Mouse (Mus musculus) left cerebral cortex, adult 2 months (tissue): ENCODE data around the gene Adgre5. TPM values are rescaled to one million over a fixed set of nuclear protein-coding genes. Genes with fewer than 3 reads are reported as not detected.
A peak's percentile ranks its signal among the peaks of the same experiment; 100 is the strongest.

Source experiments
- DNase-seq, 2 experiments: peaks; one replicate each; pipeline ENCODE4 v3.0.0; 2021 to 2022; ENCODE audit warnings: low spot score in 2 of 2, mixed read lengths in 1 of 2; ENCODE audit errors: extremely low spot score in 1 of 2
- H3K27ac ChIP-seq: fragments of 200-600 bp; 2 replicates; pipeline ENCODE4 v1.8.1; 2022
- H3K4me3 ChIP-seq: fragments of 200-600 bp; 2 replicates; pipeline ENCODE4 v1.8.1; 2022
- CTCF ChIP-seq: fragments of 200-600 bp; IDR thresholded peaks from 2 replicates; pipeline ENCODE4 v1.8.1; 2022; ENCODE audit warnings: antibody characterized with exemption, mild to moderate bottlenecking, moderate library complexity
- intact Hi-C: fragments of 180-260 bp; cut with DNase I; formaldehyde crosslinking; loops from one replicate; pipeline ENCODE4 v1.15.1; 2025
- total RNA-seq, 2 experiments: library from RNA; stranded (reverse); gene quantifications; 2 replicates each; pipeline ENCODE4 v1.2.3; 2021

Adgre5 gene
- total RNA-seq, 2 experiments from 2014 or later: 8.9 to 11.5 TPM

DNA sequence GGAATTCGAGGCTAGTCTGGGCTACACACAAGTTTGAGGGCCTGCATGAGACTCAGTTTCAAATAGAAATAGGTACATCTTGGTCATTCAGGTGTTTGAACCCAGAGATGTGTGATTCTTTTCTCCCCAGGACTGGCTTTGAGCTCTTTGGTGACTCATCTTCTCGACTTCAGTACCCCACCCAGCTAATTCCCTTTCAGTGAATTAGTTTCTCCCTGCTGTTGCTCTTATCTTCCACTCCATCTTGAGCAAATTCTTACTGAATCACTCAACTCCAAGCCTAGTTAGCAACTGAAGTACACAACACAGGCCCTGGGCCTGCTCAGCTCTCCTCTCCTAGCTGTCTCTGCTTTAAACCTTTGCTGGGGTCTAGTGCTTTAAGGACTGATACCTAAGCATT, 24.6 kb downstream of the Adgre5 start:
- no peak for DNase-seq
- no peak for TF ChIP-seq CTCF
- no peak overlapping the region for H3K27ac ChIP-seq
- H3K4me3 ChIP-seq: no peak overlapping the region
- intact Hi-C loops: no loop called here

DNA sequence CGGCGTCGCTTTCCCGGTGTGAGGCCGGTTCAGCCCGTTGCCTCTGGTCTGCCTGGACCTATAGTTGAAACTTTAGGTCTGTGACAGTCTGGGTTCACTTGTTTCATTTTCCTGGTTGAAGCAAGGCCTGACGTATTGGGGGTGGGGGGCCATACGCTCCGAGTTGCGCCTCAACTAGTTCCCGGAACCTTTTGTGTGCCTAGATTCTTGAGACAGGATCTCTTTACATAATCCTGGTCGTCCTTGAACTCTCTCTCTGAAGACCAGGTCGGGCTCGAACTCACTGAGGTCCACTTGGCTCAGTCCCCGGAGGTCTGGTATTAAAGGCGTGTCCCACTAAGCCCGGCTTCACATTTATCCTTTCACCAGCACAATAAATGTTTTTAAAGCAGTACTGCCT, 25.4 kb downstream of the Adgre5 start:
- intact Hi-C loops: no loop called here
- TF ChIP-seq CTCF: no peak
- peak overlapping the region; percentile 95 for H3K4me3 ChIP-seq
- peak overlapping the region; percentile 96 for H3K27ac ChIP-seq
- no peak for DNase-seq

DNA sequence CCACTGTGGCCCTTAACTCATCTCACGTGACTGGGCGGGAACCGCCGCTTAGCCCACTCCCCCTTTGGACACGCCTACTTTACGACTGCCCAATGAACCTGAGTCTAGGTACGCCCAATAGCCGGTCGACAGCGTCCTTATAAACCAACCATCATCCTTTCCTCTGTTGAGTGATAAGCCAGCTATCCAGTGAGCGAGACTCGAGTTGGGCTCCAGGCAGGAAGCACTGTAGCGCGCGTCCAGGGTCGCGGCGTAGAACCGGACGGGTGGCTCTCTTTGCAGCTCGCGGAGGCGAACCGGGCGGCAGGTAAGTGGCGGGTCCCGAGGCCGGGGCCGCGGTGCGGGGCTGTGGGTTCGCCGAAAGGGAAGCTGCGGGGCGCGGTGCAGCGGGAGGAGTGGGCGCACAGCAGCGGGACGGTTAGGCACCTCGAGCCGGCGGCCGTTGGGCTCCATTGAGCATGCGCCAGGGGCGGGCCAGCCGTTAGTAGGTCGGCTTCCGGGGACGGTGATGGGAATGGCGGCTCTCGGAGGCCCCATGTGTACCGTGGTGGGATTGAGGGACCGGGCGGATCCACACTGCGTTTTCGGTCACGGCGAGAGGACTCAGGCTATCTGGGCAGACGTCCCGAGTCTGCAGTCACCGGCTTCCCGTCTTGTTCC, 26.0 kb downstream of the Adgre5 start, which contains the start of gene Ddx39:
TSS of gene Ddx39 (plus strand) at position 147 of the 660 bp plus-strand sequence.
- H3K4me3 ChIP-seq: peak within 1 kb of the TSS; percentile 95
- peak; percentile 91 to 94 for DNase-seq
- intact Hi-C loops: no loop called here
- H3K27ac ChIP-seq: peak within 1 kb of the TSS; percentile 96
- no peak; the same call in 1 of the 2 replicates for TF ChIP-seq CTCF

DNA sequence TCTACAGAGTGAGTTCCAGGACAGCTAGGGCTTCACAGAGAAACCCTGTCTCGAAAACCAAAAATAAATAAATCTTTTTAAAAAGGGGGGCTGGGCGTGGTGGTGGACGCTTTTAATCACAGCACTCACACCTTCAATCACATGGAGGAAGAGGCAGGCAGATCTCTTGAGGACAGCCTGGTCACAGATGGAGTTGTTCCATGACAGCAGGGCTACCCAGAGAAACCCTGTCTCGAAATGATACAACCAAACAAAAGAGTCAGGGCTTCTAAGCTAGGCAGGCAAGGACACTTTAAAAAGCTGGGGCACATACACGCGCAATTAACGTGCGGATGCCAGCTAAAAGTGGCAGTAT, 26.5 kb downstream of the Adgre5 start:
- DNase-seq: no peak
- Histone ChIP-seq H3K27ac (peak overlapping the region; percentile 77), H3K4me3 (peak overlapping the region; percentile 95)
- intact Hi-C loops: no loop called here
- no peak for TF ChIP-seq CTCF

DNA sequence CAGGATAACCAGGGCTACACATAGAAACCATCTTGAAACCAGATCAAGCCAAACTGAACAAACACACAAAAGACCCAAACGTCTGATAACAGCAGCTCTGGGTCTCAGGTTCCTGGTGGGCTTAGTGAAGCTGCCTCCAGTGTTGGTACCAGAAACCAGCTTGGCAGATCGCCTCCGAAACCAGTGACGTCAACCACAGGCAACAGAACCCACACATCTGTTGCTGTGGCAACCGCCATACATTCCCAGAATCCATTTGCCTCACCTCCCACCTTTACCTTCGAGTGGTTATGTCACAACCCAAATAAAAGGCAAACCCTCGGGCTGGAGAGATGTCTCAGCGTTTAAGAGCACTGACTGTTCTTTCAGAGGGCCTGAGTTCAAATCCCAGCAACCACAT, 33.6 kb downstream of the Adgre5 start:
- no peak for TF ChIP-seq CTCF
- intact Hi-C loops: no loop called here
- DNase-seq: peak in 1 of 2 experiments; percentile 60
- 0 out of 2 replicates have a peak overlapping the region, but pooled peaks have one; percentile 28 for H3K27ac ChIP-seq
- H3K4me3 ChIP-seq: no peak overlapping the region

DNA sequence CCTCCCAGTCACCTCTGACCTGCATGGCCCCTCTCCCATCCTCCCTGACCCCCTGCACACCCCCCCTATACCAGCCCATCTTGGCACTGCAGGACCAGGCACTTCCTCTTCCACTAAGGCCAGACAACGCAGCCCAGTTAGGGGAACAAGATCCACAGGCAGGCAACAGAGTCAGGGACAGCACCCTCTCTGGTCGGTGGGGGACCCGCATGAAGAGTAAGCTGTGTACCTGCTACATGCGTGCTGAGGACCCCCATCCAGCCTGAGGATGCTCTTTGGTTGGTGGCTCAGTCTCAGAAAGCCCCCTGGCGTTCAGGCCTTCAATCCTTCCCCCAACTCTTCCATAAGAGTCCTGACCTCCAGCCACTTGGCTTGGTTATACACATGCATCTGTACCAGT, 34.7 kb downstream of the Adgre5 start:
- Histone ChIP-seq H3K4me3 (no peak overlapping the region), H3K27ac (no peak overlapping the region)
- no peak for DNase-seq
- no peak for TF ChIP-seq CTCF
- intact Hi-C loops: no loop called here

DNA sequence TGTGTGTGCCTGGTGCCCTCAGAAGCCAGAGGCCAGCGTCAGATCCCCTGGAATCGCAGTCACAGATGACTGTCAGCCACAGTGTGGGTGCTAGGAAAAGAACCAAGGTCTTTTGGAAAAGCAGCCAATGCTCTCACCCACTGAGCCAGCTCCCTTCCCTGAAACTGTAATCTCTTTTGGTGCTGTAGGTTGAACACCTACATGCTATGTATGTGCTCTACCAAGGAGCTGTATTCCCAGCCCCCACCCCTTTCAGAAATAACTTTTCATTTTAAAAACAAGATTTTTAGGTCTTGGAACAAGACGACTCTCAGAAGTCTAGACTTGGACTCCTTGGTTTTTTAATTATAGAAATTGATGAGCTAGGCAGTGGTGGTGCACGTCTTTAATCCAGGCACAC, 37.7 kb downstream of the Adgre5 start:
- DNase-seq: no peak

DNA sequence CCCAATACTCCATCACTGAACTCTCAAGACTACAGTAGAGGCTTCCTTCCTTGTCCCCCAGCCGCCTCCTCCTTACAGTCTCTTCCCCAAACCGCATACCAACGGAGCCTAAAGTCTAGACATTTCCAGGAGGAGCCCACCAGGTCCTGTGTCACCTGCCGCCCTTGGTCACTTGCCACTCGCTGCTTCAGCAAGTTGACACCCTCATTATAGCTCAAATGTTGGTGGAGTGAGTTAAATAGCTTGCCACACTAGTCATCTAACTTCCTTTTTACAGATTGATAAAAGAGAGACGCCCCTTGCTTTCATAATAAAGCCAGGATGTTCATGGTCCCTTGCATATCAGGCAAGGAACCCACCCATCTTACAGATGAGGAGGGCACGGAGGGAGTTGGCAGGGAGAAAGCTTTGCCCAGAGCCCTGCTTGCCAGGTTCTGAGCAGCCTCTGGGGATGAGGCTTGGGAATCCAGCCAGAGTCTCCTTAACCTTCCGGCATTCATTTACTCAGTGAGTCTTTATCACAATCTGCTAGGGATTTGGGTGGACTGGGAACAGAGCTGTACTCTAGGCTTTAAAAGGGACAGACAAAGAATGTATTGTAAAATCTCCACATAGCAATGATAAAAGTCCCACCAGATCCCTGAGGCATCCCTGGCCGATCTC, 40.6 kb downstream of the Adgre5 start:
- no peak for DNase-seq

More for the DNA sequence above, 37.7 kb downstream of the Adgre5 start:
- no peak for TF ChIP-seq CTCF
- Histone ChIP-seq H3K4me3 (no peak overlapping the region), H3K27ac (peak overlapping the region; percentile 22; the same call in 1 of the 2 replicates)
- intact Hi-C loops: no loop called here

DNA sequence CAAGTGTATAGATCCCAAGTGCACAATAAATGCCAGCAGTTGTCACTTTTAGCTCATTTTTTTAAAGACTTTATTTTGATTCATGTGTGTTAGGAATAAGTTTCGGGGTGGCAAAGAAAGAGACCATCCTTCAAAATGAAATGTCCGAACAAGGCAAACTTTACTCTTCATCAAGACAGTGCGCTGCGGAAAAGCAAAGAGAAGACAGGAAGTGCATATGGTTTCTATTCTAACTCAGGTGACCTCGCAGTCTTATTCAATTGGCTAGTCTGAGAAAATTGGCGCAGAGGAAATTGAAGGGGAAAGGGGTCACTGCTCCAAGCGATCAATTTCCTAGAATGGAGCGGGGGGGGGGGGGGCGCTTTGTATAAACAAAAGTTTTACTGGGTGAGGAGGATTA, 41.6 kb downstream of the Adgre5 start:
- Histone ChIP-seq H3K27ac (peak overlapping the region; percentile 97), H3K4me3 (peak overlapping the region; percentile 97)
- DNase-seq: no peak
- intact Hi-C loops: loop anchor here (2.0 kb wide), 2 partner anchors 25 to 37 kb away; no protein-coding TSS in a partner anchor
- no peak for TF ChIP-seq CTCF

More for the DNA sequence above, 40.6 kb downstream of the Adgre5 start:
- no peak for TF ChIP-seq CTCF
- no peak overlapping the region for H3K27ac ChIP-seq
- intact Hi-C loops: no loop called here
- no peak overlapping the region for H3K4me3 ChIP-seq

DNA sequence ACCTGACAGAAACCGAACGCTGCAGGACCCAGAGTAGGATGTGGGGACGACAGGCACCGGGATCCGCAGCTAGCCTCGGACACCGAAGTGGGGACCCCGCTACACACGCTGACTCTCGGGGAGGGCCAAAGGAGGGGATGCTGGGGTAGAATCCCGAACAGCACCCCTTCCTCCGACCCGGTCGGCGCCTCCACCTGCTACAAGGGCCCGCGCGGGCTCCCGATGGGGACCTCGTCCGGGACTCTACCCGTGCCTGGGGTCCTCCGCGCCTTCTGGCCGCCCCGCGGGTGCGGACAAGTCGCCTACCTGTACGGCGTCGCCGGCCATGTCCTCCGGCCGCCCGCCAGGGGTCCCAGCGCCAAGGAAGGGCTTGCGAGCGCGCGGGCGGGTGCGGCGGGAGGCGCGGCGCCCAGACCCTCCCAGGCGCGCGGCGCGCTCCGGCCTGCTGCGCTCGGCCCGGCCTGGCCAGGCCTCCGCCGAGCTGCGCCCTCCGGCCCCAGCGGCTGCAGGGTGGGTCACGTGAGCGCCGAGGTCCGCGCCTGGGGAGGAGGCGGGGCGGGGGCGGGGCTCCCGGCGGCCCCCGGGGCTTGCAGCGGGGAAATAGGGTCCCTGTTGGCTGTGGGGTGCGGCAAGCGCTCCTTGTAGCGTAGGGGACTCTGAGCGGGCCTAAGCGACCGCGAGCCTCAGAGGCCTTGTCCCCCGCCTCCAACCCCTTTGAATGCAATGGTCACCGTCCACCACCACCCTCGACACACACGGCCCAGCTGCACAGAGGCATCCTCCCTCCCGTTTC, 42.3 kb downstream of the Adgre5 start, which contains the start of gene Pkn1:
TSS of gene Pkn1 (minus strand) at position 519 of the 793 bp plus-strand sequence.
- TF ChIP-seq CTCF: no peak; the same call in 1 of the 2 replicates
- peak; percentile 66 to 69 for DNase-seq
- intact Hi-C loops: loop anchor here (2.0 kb wide), 2 partner anchors 24 to 36 kb away; no protein-coding TSS in a partner anchor

DNA sequence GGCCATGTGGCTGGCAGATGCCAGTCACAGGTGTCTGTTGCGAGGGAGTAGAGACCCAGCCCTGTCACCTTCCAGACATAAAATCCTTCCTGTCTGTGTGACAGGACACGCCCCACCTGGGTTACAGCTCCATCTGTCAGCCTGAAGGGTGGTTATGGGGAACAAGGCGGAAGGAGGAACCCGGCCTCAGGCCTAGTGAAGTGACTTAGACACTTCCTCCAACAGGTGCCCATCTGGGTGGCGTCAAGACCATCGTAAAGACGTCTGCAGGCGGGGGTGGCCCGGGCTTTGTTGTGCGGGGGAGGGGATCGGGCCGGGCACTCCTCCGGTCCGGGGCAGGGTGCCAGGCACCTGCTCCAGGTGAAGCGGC, 42.9 kb downstream of the Adgre5 start:
- peak in 1 of 2 experiments; percentile 46 for DNase-seq
- intact Hi-C loops: loop anchor here (2.0 kb wide), 2 partner anchors 23 to 35 kb away; no protein-coding TSS in a partner anchor
- H3K27ac ChIP-seq: peak overlapping the region; percentile 97
- no peak for TF ChIP-seq CTCF
- H3K4me3 ChIP-seq: peak overlapping the region; percentile 97

More for the DNA sequence above, 42.3 kb downstream of the Adgre5 start, which contains the start of gene Pkn1:
- Histone ChIP-seq H3K27ac (peak within 1 kb of the TSS; percentile 97), H3K4me3 (peak within 1 kb of the TSS; percentile 97)
